In genomic region chrX:142677193-142677592, GRCm38 (mm10) we compare ENCODE assay signal across 21 mouse cellular contexts. TPM values are rescaled to one million over a fixed set of nuclear protein-coding genes. Genes with fewer than 3 reads are reported as not detected.
A peak's percentile ranks its signal among the peaks of the same experiment; 100 is the strongest.
DNase-seq lines count a peak whose midpoint lies in the region; ATAC-seq and TF ChIP-seq lines count a peak whose summit lies in the region.
"Had no signal": no experiment of that assay in that cellular context is flagged by ENCODE, and none has a peak within 500 bp of the region (broad histone marks: within the 10 kb centered on the region; RNA-seq: fewer than 3 reads in every experiment).

No protein-coding gene starts in this region.

- no peak for DNase-seq in liver, embryonic 13.5 days
- DNase-seq in liver, postnatal 0 days: no peak
- peak; percentile 67 for DNase-seq in MEL (ENCODE audit: low read depth, low spot score)
- no peak for DNase-seq in hindbrain, postnatal 0 days (ENCODE audit: low spot score)
- DNase-seq in layer of hippocampus, adult 9-10 months (ENCODE audit: low spot score): no peak
- DNase-seq: adrenal gland, adult 8-10 months; adrenal gland, postnatal 14 days; adrenal gland, postnatal 36 days; cerebellum, adult 11-12 months; cerebellum, adult 2 months; cerebellum, adult 9-10 months; cerebellum, postnatal 10 days; cerebellum, postnatal 25 days; forebrain, postnatal 0 days had no signal

- H3K9me3 ChIP-seq in liver, embryonic 13.5 days (replicated peaks): no peaks in the 10 kb centered on the region
- no peaks in the 10 kb centered on the region for H3K9me3 ChIP-seq in liver, postnatal 0 days (ENCODE audit: low read length)
- no peaks in the 10 kb centered on the region for H3K9me3 ChIP-seq in MEL (replicated peaks; ENCODE audit: insufficient read depth, low read length)
- H3K9me3 ChIP-seq in hindbrain, postnatal 0 days (ENCODE audit: low read length): no peaks in the 10 kb centered on the region
- H3K9me3 ChIP-seq: embryonic facial prominence, embryonic 10.5 days; embryonic facial prominence, embryonic 12.5 days; forebrain, embryonic 13.5 days; forebrain, embryonic 15.5 days; G1E had no signal

- no peak for TF ChIP-seq EP300 in liver, postnatal 0 days (IDR thresholded peaks at IDR 0.05; ENCODE audit: low read depth)
- TF ChIP-seq EP300 in MEL (IDR thresholded peaks at IDR 0.05; ENCODE audit: low read depth in 1 of 2, low read length in 2 of 2): no peak

- H3K4me2 ChIP-seq in liver, embryonic 13.5 days: no peak overlapping the region
- H3K4me2 ChIP-seq in liver, postnatal 0 days (ENCODE audit: low read depth, low read length): no peak overlapping the region
- no peak overlapping the region for H3K4me2 ChIP-seq in hindbrain, postnatal 0 days (ENCODE audit: low read depth, low read length)
- H3K4me2 ChIP-seq: embryonic facial prominence, embryonic 12.5 days; forebrain, embryonic 13.5 days; forebrain, embryonic 15.5 days had no signal

- peaks cover 7% of the 10 kb centered on the region for H3K79me2 ChIP-seq in MEL (ENCODE audit: control insufficient read depth, insufficient read depth, low read length, poor library complexity)

- no peak for TF ChIP-seq RAD21 in MEL (IDR thresholded peaks at IDR 0.05; ENCODE audit: low read depth, low read length)

- H3K4me3 ChIP-seq in liver, embryonic 13.5 days (replicated peaks): no peak overlapping the region
- no peak overlapping the region for H3K4me3 ChIP-seq in liver, postnatal 0 days (ENCODE audit: low read depth, low read length)
- no peak overlapping the region for H3K4me3 ChIP-seq in MEL (ENCODE audit: control insufficient read depth in 1 of 2, insufficient read depth in 1 of 2, low read depth in 2 of 2, low read length in 2 of 2)
- H3K4me3 ChIP-seq in hindbrain, postnatal 0 days (ENCODE audit: low read length): no peak overlapping the region
- H3K4me3 ChIP-seq: embryonic facial prominence, embryonic 10.5 days; embryonic facial prominence, embryonic 12.5 days; forebrain, embryonic 13.5 days; forebrain, embryonic 15.5 days had no signal

- no peaks in the 10 kb centered on the region for H3K36me3 ChIP-seq in liver, embryonic 13.5 days
- no peaks in the 10 kb centered on the region for H3K36me3 ChIP-seq in liver, postnatal 0 days (replicated peaks; ENCODE audit: insufficient read depth, low read length)
- peaks cover 0 to 18% of the 10 kb centered on the region in 2 experiments; a peak in 2 of 4 replicates for H3K36me3 ChIP-seq in MEL (ENCODE audit: control insufficient read depth in 1 of 2, insufficient read depth in 2 of 2, low read length in 2 of 2)
- H3K36me3 ChIP-seq in hindbrain, postnatal 0 days (ENCODE audit: insufficient read depth, low read length): no peaks in the 10 kb centered on the region
- H3K36me3 ChIP-seq: embryonic facial prominence, embryonic 10.5 days; embryonic facial prominence, embryonic 12.5 days; forebrain, embryonic 15.5 days had no signal

- no peaks in the 10 kb centered on the region; the same call in 1 of the 2 replicates for H3K27me3 ChIP-seq in liver, embryonic 13.5 days
- H3K27me3 ChIP-seq in liver, postnatal 0 days (ENCODE audit: insufficient read depth, low read length): no peaks in the 10 kb centered on the region
- no peaks in the 10 kb centered on the region for H3K27me3 ChIP-seq in MEL (ENCODE audit: control insufficient read depth in 1 of 2, insufficient read depth in 2 of 2, low read length in 2 of 2)
- H3K27me3 ChIP-seq in hindbrain, postnatal 0 days (ENCODE audit: insufficient read depth, low read length): no peaks in the 10 kb centered on the region
- H3K27me3 ChIP-seq: forebrain, embryonic 13.5 days; forebrain, embryonic 15.5 days had no signal

- no peak for ATAC-seq in liver, embryonic 13.5 days (ENCODE audit: low read depth)
- no peak for ATAC-seq in liver, postnatal 0 days
- no peak for ATAC-seq in hindbrain, postnatal 0 days
- ATAC-seq: activated CD4-positive, CD25-positive, alpha-beta regulatory T cell, adult 4 months; forebrain, embryonic 13.5 days; forebrain, embryonic 15.5 days; forebrain, postnatal 0 days; Patski had no signal

- TF ChIP-seq POLR2A in MEL (IDR thresholded peaks at IDR 0.05; ENCODE audit: control insufficient read depth in 1 of 2, insufficient read depth in 1 of 2, low read depth in 1 of 2, low read length in 2 of 2, poor library complexity in 1 of 2): peak in 1 of 2 experiments; percentile 31; a peak in 1 of 4 replicates

- 23% methylated on average over 3 of the region's 3 CpGs for WGBS in liver, embryonic 13.5 days (ENCODE audit: insufficient replicate concordance)
- WGBS in liver, postnatal 0 days (ENCODE audit: insufficient replicate concordance): 55% methylated on average over 3 of the region's 3 CpGs
- WGBS in hindbrain, postnatal 0 days: 41% methylated on average over 3 of the region's 3 CpGs

- TF ChIP-seq CTCF in liver, postnatal 0 days (IDR thresholded peaks at IDR 0.05; ENCODE audit: low read depth): no peak
- TF ChIP-seq CTCF in MEL (IDR thresholded peaks at IDR 0.05 in 2 of 3, conservative IDR thresholded peaks at IDR 0.05 in 1 of 3; ENCODE audit: control insufficient read depth in 1 of 3, insufficient read depth in 1 of 3, low read depth in 2 of 3, low read length in 3 of 3, poor library complexity in 1 of 3, severe bottlenecking in 1 of 3): no peak
- TF ChIP-seq CTCF in hindbrain, postnatal 0 days (IDR thresholded peaks at IDR 0.05; ENCODE audit: low read depth): no peak

- no peak overlapping the region for H3K9ac ChIP-seq in liver, embryonic 13.5 days
- H3K9ac ChIP-seq in liver, postnatal 0 days (replicated peaks): no peak overlapping the region
- peak overlapping the region; percentile 4; the same call in 1 of the 2 replicates for H3K9ac ChIP-seq in MEL (ENCODE audit: control insufficient read depth, low read depth, low read length, poor library complexity, severe bottlenecking)
- H3K9ac ChIP-seq in hindbrain, postnatal 0 days (replicated peaks; ENCODE audit: low read length): no peak overlapping the region
- H3K9ac ChIP-seq: embryonic facial prominence, embryonic 12.5 days; forebrain, embryonic 13.5 days; forebrain, embryonic 15.5 days; forebrain, postnatal 0 days had no signal

- peaks cover 34% of the 10 kb centered on the region for H3K4me1 ChIP-seq in liver, embryonic 13.5 days (replicated peaks)
- H3K4me1 ChIP-seq in liver, postnatal 0 days (ENCODE audit: insufficient read depth): no peaks in the 10 kb centered on the region; the same call in 1 of the 2 replicates
- H3K4me1 ChIP-seq in MEL (ENCODE audit: control insufficient read depth in 1 of 2, insufficient read depth in 2 of 2, low read length in 2 of 2): peaks cover 6 to 22% of the 10 kb centered on the region in 2 experiments; a peak in 3 of 4 replicates
- no peaks in the 10 kb centered on the region for H3K4me1 ChIP-seq in hindbrain, postnatal 0 days (ENCODE audit: insufficient read depth, low read length)
- H3K4me1 ChIP-seq: embryonic facial prominence, embryonic 12.5 days had no signal

- peak overlapping the region; percentile 89 for H3K27ac ChIP-seq in liver, embryonic 13.5 days
- H3K27ac ChIP-seq in liver, postnatal 0 days (ENCODE audit: low read depth): no peak overlapping the region
- H3K27ac ChIP-seq in MEL (ENCODE audit: control insufficient read depth, low read depth, low read length): peak overlapping the region; percentile 98
- no peak overlapping the region for H3K27ac ChIP-seq in hindbrain, postnatal 0 days
- H3K27ac ChIP-seq: embryonic facial prominence, embryonic 10.5 days; embryonic facial prominence, embryonic 12.5 days; forebrain, embryonic 13.5 days; forebrain, embryonic 15.5 days had no signal

TF ChIP-seq in MEL, 35 proteins besides CTCF, POLR2A, EP300 and RAD21:
- TF ChIP-seq TBP (IDR thresholded peaks at IDR 0.05; ENCODE audit: low read depth, low read length): peak; percentile 47; the same call in 1 of the 2 replicates
- TF ChIP-seq ETS1 (IDR thresholded peaks at IDR 0.05; ENCODE audit: low read depth, low read length): no peak
- TF ChIP-seq CHD2 (IDR thresholded peaks at IDR 0.05; ENCODE audit: low read length): no peak
- TF ChIP-seq POLR2AphosphoS2 (IDR thresholded peaks at IDR 0.05; ENCODE audit: low read length): no peak
- TF ChIP-seq ZNF384 (IDR thresholded peaks at IDR 0.05; ENCODE audit: low read depth, low read length): peak; percentile 94
- no peak for TF ChIP-seq CHD1 (IDR thresholded peaks at IDR 0.05; ENCODE audit: low read depth, low read length)
- TF ChIP-seq MYB (IDR thresholded peaks at IDR 0.05; ENCODE audit: low read depth, low read length): no peak
- no peak for TF ChIP-seq BHLHE40 (IDR thresholded peaks at IDR 0.05; ENCODE audit: borderline replicate concordance, low read depth, low read length)
- TF ChIP-seq NRF1 (IDR thresholded peaks at IDR 0.05; ENCODE audit: insufficient read depth, low read depth, low read length, poor library complexity, severe bottlenecking): no peak
- no peak for TF ChIP-seq UBTF (IDR thresholded peaks at IDR 0.05; ENCODE audit: borderline replicate concordance, insufficient read depth, low read depth, low read length)
- TF ChIP-seq MYC (IDR thresholded peaks at IDR 0.05; ENCODE audit: low read depth, low read length): no peak
- no peak for TF ChIP-seq USF2 (IDR thresholded peaks at IDR 0.05; ENCODE audit: borderline replicate concordance in 1 of 2, insufficient read depth in 1 of 2, low read depth in 1 of 2, low read length in 2 of 2)
- TF ChIP-seq MEF2A (IDR thresholded peaks at IDR 0.05; ENCODE audit: extremely low read depth, insufficient replicate concordance, low read depth, low read length, poor library complexity, severe bottlenecking): no peak
- TF ChIP-seq TCF12 (IDR thresholded peaks at IDR 0.05; ENCODE audit: low read depth, low read length): no peak
- TF ChIP-seq JUND (IDR thresholded peaks at IDR 0.05; ENCODE audit: low read depth, low read length): no peak

RNA-seq across cellular contexts. Expression of gene Tmem164, which starts 4.0 kb away (rescaled TPM):
- 24.1 and 29.7 TPM in 2 replicates for polyA plus RNA-seq in liver, embryonic 13.5 days (2015; fragmentation: Nextera tagmentation; extraction: Ambion mirVana)
- polyA plus RNA-seq in liver, postnatal 0 days (2015; fragmentation: Nextera tagmentation; extraction: Ambion mirVana): 7.3 and 8.7 TPM in 2 replicates
- 92.4 and 94.1 TPM in 2 replicates for total RNA-seq in MEL (2012; rRNA removed)
- 10 to 100 TPM; 34.3 to 72.8 TPM for polyA plus RNA-seq in MEL (2012; ENCODE audit: insufficient read depth in 1 of 2, insufficient read length in 2 of 2, low read depth in 1 of 2, low replicate concordance in 2 of 2, missing spikeins in 1 of 2)
- total RNA-seq in hindbrain, postnatal 0 days (2014; rRNA removed): 42.0 and 47.3 TPM in 2 replicates
- polyA plus RNA-seq in hindbrain, postnatal 0 days (2015; fragmentation: Nextera tagmentation; extraction: Ambion mirVana): 17.9 and 18.2 TPM in 2 replicates

Comparison
In these comparisons a context has a peak if more than half of its experiments do, and no peak if none do; other contexts are left out.
1. H3K27ac ChIP-seq: peak in liver, embryonic 13.5 days (single experiment) and MEL (single experiment); none in liver, postnatal 0 days (single experiment) and hindbrain, postnatal 0 days (single experiment).